In the genomic region with DNA sequence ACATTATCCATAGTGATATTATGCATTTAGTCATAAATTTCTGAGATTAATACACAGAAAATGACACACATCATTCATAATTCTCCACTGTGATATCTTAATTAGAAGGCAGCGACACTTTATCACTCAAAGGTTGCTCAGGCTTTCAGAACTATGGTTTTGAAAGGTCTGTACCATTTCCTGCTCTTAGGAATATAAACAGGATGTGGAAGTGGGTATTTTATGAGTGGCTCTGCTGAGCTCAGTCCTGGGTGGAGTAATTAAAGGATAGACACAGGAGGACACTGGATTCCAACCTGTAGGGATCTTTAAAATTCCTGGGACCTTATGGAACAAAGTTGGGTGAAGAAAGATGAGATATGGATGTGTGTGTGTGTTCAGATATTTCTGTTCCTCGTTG, we compare ENCODE assay signal across 10 mouse cellular contexts. TPM values are rescaled to one million over a fixed set of nuclear protein-coding genes. Genes with fewer than 3 reads are reported as not detected.
"Had no signal": no experiment of that assay in that cellular context is flagged by ENCODE, and none has a peak within 500 bp of the region (broad histone marks: within the 10 kb centered on the region; RNA-seq: fewer than 3 reads in every experiment).

No protein-coding gene starts in this region.

RNA-seq across cellular contexts. Expression of a gene that starts 12.3 kb away (rescaled TPM):
- polyA plus RNA-seq: midbrain, embryonic 10.5 days; midbrain, embryonic 12.5 days; midbrain, embryonic 16.5 days; neural tube, embryonic 11.5 days; neural tube, embryonic 15.5 days had no signal

RNA-seq across cellular contexts. Expression of a gene that starts 14.3 kb away (rescaled TPM):
- polyA plus RNA-seq: liver, postnatal 0 days; midbrain, embryonic 10.5 days; midbrain, embryonic 12.5 days; midbrain, embryonic 14.5 days; midbrain, embryonic 16.5 days; neural tube, embryonic 11.5 days; neural tube, embryonic 13.5 days; neural tube, embryonic 15.5 days; stomach, embryonic 14.5 days; stomach, embryonic 16.5 days had no signal

RNA-seq across cellular contexts. Expression of a gene that starts 27.6 kb away (rescaled TPM):
- polyA plus RNA-seq: midbrain, embryonic 10.5 days; midbrain, embryonic 12.5 days; midbrain, embryonic 14.5 days; midbrain, embryonic 16.5 days; neural tube, embryonic 11.5 days; neural tube, embryonic 13.5 days; neural tube, embryonic 15.5 days; stomach, embryonic 14.5 days; stomach, embryonic 16.5 days had no signal
